Mouse (Mus musculus): ENCODE measurements around the gene Sco2. TPM values are rescaled to one million over a fixed set of nuclear protein-coding genes. Genes with fewer than 3 reads are reported as not detected.
A peak's percentile ranks its signal among the peaks of the same experiment; 100 is the strongest.

Sco2 gene
- polyA plus RNA-seq, 1 experiment from 2014 or later: 20.5 TPM

DNA sequence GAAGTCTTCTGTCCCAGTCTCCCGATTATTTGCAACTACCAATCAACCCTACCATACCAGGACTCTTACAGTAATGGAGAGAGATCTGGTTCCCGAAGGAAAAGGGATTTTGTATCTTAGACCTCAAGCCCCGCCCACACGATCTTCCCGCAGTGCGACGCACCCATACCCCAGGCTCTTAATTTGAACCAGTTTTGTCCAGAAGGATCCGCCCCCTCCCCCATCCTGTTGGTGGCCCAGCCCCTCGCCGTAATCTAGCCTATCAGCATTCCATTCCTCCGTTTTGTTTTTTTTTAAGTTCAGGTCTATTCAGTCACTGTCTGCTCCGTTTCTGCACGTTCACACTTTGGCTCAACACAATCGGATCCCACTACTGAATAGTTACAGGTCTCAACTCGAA is 17.3 kb downstream of the Sco2 start:
- Histone ChIP-seq H3K4me3 (replicated peaks; ENCODE audit: low read length) (peak overlapping the region; percentile 90), H3K36me3 (replicated peaks; ENCODE audit: control insufficient read depth, insufficient read depth) (peaks cover 34% of the 10 kb centered on the region), H3K4me1 (replicated peaks; ENCODE audit: control insufficient read depth, insufficient read depth, low read length) (peaks cover 19% of the 10 kb centered on the region), H3K4me2 (replicated peaks) (peak overlapping the region; percentile 80), H3K9me3 (ENCODE audit: control insufficient read depth, low read length) (no peaks in the 10 kb centered on the region), H3K9ac (peak overlapping the region; percentile 84), H3K27me3 (ENCODE audit: control insufficient read depth, insufficient read depth, low read length) (no peaks in the 10 kb centered on the region), H3K27ac (peak overlapping the region; percentile 85)
- under 1% methylated on average over 15 of the region's 15 CpGs for WGBS
- peak; percentile 67 for DNase-seq (ENCODE audit: low spot score)
- ATAC-seq (ENCODE audit: low FRiP score): no peak

DNA sequence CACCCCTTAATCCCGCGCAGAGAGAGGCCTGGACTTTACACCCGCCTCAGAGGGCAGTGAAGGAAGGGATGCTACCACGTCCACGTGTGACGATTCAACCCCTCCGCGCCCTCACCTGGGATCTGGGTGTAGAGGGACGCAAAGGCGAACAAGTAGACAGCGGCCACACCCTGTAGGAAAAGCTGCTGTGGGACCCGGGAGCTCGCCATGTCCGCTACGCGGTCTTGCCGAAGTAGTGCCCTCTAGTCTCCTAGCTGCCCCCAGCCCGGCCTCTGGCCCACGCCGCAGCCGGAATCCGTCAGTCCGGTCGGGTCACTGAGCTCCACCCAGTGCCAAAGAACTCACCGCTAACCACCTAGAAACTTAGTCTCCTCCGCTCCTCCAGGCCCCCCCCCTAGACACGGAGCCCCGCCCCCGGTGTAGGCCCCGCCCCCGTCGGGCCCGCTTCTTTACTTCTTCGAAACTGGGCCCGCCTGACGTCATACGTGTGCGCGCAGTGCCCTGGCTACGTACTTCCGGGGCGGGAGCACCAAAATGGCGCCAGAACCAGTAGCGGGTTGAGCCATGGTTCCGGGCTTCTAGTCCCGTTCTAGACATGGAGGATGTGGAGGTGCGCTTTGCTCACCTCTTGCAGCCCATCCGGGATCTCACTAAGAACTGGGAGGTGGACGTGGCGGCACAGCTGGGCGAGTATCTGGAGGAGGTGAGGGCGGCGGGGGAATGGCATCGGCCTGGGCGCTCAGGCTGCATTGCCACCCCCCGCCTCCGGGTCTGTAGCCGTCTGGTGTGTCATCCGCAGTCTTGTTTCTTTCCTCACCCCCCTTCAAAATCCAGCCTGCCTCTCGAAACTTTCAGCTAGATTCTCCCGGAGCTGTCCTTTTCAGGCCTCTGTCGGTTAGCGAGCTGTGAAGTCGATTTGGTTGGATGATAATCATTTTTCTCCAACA is 18.1 kb downstream of the Sco2 start, which contains the start of the genes Lmf2 and Ncaph2:
Lmf2 (minus strand) TSS at position 419 of the 947 bp plus-strand sequence.
Ncaph2 (plus strand) TSS at position 479 of the 947 bp plus-strand sequence.
- Histone ChIP-seq H3K27me3 (ENCODE audit: control insufficient read depth, insufficient read depth, low read length) (no peaks in the 10 kb centered on the region), H3K4me1 (replicated peaks; ENCODE audit: control insufficient read depth, insufficient read depth, low read length) (peaks cover 19% of the 10 kb centered on the region), H3K9me3 (ENCODE audit: control insufficient read depth, low read length) (no peaks in the 10 kb centered on the region), H3K27ac (peak within 1 kb of the TSS; percentile 85), H3K4me3 (replicated peaks; ENCODE audit: low read length) (peak within 1 kb of the TSS; percentile 90), H3K36me3 (replicated peaks; ENCODE audit: control insufficient read depth, insufficient read depth) (peaks cover 33% of the 10 kb centered on the region), H3K4me2 (replicated peaks) (peak within 1 kb of the TSS; percentile 80), H3K9ac (peak within 1 kb of the TSS; percentile 84)
- DNase-seq (ENCODE audit: low spot score) (peak; percentile 99), ATAC-seq (ENCODE audit: low FRiP score) (peak; percentile 93)
- WGBS: under 1% methylated on average over 64 of the region's 64 CpGs

DNA sequence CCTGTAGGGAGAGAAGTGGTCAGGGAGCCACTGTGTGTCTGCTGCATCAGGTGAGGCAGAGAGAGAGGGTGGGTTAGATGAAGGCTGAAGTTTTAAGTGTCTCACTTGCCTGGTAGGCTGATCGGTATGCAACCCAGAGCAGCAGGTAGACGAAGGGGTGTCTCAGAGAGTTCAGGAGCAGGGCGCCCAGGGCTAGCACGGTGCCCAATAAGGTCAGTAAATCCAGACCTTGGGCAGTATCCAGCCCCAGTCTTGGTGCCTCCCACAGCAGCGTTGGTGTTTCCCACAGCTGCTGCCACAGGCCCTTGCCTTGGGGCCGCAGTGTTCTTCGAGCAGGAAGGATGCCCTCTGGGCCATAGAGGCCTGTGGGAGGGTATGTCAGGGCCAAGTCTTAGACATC is 19.2 kb downstream of the Sco2 start:
- ATAC-seq (ENCODE audit: low FRiP score) (no peak), DNase-seq (ENCODE audit: low spot score) (no peak)
- H3K4me2 ChIP-seq (replicated peaks): peak overlapping the region; percentile 80
- peak overlapping the region; percentile 90 for H3K4me3 ChIP-seq (replicated peaks; ENCODE audit: low read length)
- H3K9me3 ChIP-seq (ENCODE audit: control insufficient read depth, low read length): no peaks in the 10 kb centered on the region
- H3K9ac ChIP-seq: peak overlapping the region; percentile 84
- peaks cover 38% of the 10 kb centered on the region for H3K36me3 ChIP-seq (replicated peaks; ENCODE audit: control insufficient read depth, insufficient read depth)
- H3K27me3 ChIP-seq (ENCODE audit: control insufficient read depth, insufficient read depth, low read length): no peaks in the 10 kb centered on the region
- WGBS: 88% methylated on average over 7 of the region's 7 CpGs
- no peak overlapping the region for H3K27ac ChIP-seq
- peaks cover 19% of the 10 kb centered on the region for H3K4me1 ChIP-seq (replicated peaks; ENCODE audit: control insufficient read depth, insufficient read depth, low read length)

DNA sequence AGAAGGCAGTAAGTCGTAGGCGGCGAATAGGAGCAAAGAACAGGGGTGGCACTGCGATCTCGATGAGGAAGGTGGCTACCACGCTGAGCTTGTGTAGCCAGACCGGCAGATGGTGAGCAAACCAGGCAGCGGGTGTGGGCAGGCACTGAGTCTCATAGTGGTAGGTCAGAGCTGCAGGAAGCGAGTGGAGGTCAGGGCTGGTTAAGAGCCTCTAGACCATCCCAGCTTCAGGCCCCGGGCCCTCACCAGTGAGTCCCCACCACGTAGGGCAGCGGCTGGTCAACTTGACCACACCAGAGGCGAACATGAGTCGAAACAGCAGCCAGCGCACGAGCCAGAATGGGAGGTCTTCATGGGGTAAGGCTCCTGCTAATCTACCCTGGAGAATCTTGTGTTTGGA is 19.8 kb downstream of the Sco2 start:
- WGBS: 94% methylated on average over 16 of the region's 16 CpGs
- Histone ChIP-seq H3K4me2 (replicated peaks) (no peak overlapping the region), H3K27ac (no peak overlapping the region), H3K9me3 (ENCODE audit: control insufficient read depth, low read length) (no peaks in the 10 kb centered on the region), H3K27me3 (ENCODE audit: control insufficient read depth, insufficient read depth, low read length) (no peaks in the 10 kb centered on the region), H3K36me3 (replicated peaks; ENCODE audit: control insufficient read depth, insufficient read depth) (peaks cover 38% of the 10 kb centered on the region), H3K9ac (no peak overlapping the region), H3K4me1 (replicated peaks; ENCODE audit: control insufficient read depth, insufficient read depth, low read length) (peaks cover 19% of the 10 kb centered on the region), H3K4me3 (replicated peaks; ENCODE audit: low read length) (no peak overlapping the region)
- ATAC-seq (ENCODE audit: low FRiP score) (no peak), DNase-seq (ENCODE audit: low spot score) (no peak)

DNA sequence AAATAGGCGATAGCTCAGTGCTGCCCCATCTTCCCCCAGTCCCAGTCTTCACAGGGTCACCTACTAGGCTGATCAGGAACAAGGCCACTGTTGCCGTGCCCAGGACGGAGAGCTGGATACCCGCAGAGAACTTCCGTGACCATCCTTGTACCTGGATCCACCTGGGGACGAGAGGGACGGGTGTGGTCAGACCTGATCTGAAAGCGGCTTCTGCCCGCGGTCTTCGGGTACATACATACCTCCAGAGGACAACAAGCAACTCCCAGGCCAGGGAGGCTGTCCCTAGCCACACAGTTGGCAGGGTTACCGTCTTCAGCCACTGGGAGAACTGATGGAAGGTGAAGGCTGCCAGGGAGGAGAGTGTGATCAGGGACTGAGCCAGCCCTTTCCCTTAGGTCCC is 20.9 kb downstream of the Sco2 start:
- 97% methylated on average over 12 of the region's 12 CpGs for WGBS
- Histone ChIP-seq H3K27ac (no peak overlapping the region), H3K36me3 (replicated peaks; ENCODE audit: control insufficient read depth, insufficient read depth) (peaks cover 38% of the 10 kb centered on the region), H3K9me3 (ENCODE audit: control insufficient read depth, low read length) (no peaks in the 10 kb centered on the region), H3K9ac (no peak overlapping the region), H3K4me3 (replicated peaks; ENCODE audit: low read length) (no peak overlapping the region), H3K4me1 (replicated peaks; ENCODE audit: control insufficient read depth, insufficient read depth, low read length) (peaks cover 19% of the 10 kb centered on the region), H3K27me3 (ENCODE audit: control insufficient read depth, insufficient read depth, low read length) (no peaks in the 10 kb centered on the region), H3K4me2 (replicated peaks) (no peak overlapping the region)
- DNase-seq (ENCODE audit: low spot score) (no peak), ATAC-seq (ENCODE audit: low FRiP score) (no peak)

DNA sequence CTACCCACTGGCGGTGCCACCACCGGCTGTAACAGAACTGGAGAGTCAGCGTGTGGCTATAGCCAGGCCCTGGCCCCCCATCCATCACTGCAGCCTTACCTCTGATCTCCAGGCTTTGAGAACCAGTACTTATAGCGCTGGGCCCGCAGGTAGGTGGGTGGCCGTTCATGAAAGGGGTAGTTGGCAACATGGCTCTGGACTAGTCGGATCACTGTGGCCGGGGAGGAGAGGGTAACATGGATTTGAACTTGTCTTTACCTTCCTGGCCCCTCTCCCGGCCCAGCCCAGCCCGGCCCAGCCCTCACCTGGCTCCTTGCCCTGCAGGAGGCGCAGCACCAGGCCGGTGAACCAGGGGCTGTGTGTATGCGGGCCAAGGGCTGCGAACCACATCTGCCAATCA is 21.6 kb downstream of the Sco2 start:
- DNase-seq (ENCODE audit: low spot score): no peak
- Histone ChIP-seq H3K27me3 (ENCODE audit: control insufficient read depth, insufficient read depth, low read length) (no peaks in the 10 kb centered on the region), H3K36me3 (replicated peaks; ENCODE audit: control insufficient read depth, insufficient read depth) (peaks cover 38% of the 10 kb centered on the region), H3K4me3 (replicated peaks; ENCODE audit: low read length) (no peak overlapping the region), H3K4me1 (replicated peaks; ENCODE audit: control insufficient read depth, insufficient read depth, low read length) (peaks cover 16% of the 10 kb centered on the region), H3K27ac (no peak overlapping the region), H3K4me2 (replicated peaks) (no peak overlapping the region), H3K9ac (no peak overlapping the region), H3K9me3 (ENCODE audit: control insufficient read depth, low read length) (no peaks in the 10 kb centered on the region)
- no peak for ATAC-seq (ENCODE audit: low FRiP score)
- WGBS: 98% methylated on average over 14 of the region's 14 CpGs

DNA sequence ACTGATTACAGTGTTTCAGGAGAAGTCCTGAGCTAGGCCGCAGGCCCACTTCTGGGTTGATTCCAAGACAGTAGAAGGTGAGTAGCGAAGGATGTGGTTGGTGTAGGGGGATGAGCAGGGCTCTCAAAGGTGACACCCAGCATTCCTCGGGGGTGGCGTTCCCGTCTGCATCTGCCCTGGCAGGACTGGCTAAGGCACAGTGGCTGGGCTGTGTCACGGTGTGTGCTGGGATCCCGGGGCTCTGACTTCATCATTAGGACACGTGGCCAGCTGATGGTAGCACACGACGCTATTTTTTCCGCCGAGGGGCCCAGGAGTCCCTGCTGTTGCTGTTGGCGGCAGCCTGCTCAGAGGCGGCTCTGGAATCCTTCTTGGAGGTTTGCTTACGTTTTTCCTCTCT is 22.3 kb downstream of the Sco2 start:
- ATAC-seq (ENCODE audit: low FRiP score) (no peak), DNase-seq (ENCODE audit: low spot score) (no peak)
- no peak overlapping the region for H3K9ac ChIP-seq
- no peak overlapping the region for H3K4me3 ChIP-seq (replicated peaks; ENCODE audit: low read length)
- H3K27me3 ChIP-seq (ENCODE audit: control insufficient read depth, insufficient read depth, low read length): no peaks in the 10 kb centered on the region
- no peak overlapping the region for H3K4me2 ChIP-seq (replicated peaks)
- peaks cover 38% of the 10 kb centered on the region for H3K36me3 ChIP-seq (replicated peaks; ENCODE audit: control insufficient read depth, insufficient read depth)
- H3K9me3 ChIP-seq (ENCODE audit: control insufficient read depth, low read length): no peaks in the 10 kb centered on the region
- 90% methylated on average over 15 of the region's 15 CpGs for WGBS
- H3K4me1 ChIP-seq (replicated peaks; ENCODE audit: control insufficient read depth, insufficient read depth, low read length): peaks cover 8% of the 10 kb centered on the region
- no peak overlapping the region for H3K27ac ChIP-seq

DNA sequence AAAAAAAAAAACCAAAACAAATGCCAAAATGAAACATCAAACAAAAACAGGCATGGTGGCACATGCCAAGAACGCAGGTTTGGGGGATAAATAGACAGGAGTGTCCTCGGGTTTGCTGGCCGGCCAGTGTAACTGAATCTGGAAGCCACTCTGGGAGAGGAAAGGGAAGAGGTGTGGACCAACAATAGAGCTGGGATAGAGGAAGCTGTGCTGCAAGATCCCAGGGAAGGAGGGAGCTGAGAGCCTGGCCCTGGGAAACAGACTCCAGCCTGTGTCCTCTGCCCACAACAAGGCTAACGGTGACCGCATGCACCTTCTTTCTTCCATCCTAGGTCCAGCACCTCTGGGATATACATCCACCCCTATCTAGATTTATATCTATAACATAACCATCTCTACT is 23.2 kb downstream of the Sco2 start:
- H3K36me3 ChIP-seq (replicated peaks; ENCODE audit: control insufficient read depth, insufficient read depth): peaks cover 38% of the 10 kb centered on the region
- no peak for ATAC-seq (ENCODE audit: low FRiP score)
- no peak for DNase-seq (ENCODE audit: low spot score)
- H3K4me1 ChIP-seq (replicated peaks; ENCODE audit: control insufficient read depth, insufficient read depth, low read length): peaks cover 8% of the 10 kb centered on the region
- no peak overlapping the region for H3K4me2 ChIP-seq (replicated peaks)
- H3K9ac ChIP-seq: no peak overlapping the region
- H3K27ac ChIP-seq: no peak overlapping the region
- 95% methylated on average over 5 of the region's 5 CpGs for WGBS
- no peaks in the 10 kb centered on the region for H3K9me3 ChIP-seq (ENCODE audit: control insufficient read depth, low read length)
- H3K4me3 ChIP-seq (replicated peaks; ENCODE audit: low read length): no peak overlapping the region
- H3K27me3 ChIP-seq (ENCODE audit: control insufficient read depth, insufficient read depth, low read length): no peaks in the 10 kb centered on the region

DNA sequence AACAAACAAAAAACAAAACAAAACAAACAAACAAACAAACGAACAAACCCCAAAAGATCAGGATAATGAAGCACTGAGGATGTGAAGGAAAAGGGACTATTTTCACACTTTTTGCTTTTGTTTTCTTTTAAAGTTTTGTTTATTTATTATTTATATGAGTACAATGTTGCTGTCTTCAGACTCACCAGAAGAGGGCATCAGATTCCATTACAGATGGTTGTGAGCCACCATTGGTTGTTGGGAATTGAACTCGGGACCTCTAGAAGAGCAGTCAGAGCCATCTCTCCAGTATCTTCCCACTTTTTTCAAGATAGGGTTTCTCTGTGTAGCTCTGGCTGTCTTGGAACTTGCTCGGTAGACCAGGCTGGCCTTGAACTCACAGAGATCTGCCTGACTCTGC is 30.3 kb downstream of the Sco2 start:
- Histone ChIP-seq H3K27ac (no peak overlapping the region), H3K9me3 (ENCODE audit: control insufficient read depth, low read length) (no peaks in the 10 kb centered on the region), H3K4me2 (replicated peaks) (no peak overlapping the region), H3K27me3 (ENCODE audit: control insufficient read depth, insufficient read depth, low read length) (no peaks in the 10 kb centered on the region), H3K9ac (no peak overlapping the region), H3K4me3 (replicated peaks; ENCODE audit: low read length) (no peak overlapping the region), H3K36me3 (replicated peaks; ENCODE audit: control insufficient read depth, insufficient read depth) (no peaks in the 10 kb centered on the region), H3K4me1 (replicated peaks; ENCODE audit: control insufficient read depth, insufficient read depth, low read length) (no peaks in the 10 kb centered on the region)
- DNase-seq (ENCODE audit: low spot score): no peak
- 92% methylated on average over 3 of the region's 3 CpGs for WGBS
- ATAC-seq (ENCODE audit: low FRiP score): no peak
